Mouse (Mus musculus): Measurements from ENCODE around the gene Drd5.

- no peak for TF ChIP-seq HCFC1 (IDR thresholded peaks at IDR 0.05; ENCODE audit: borderline replicate concordance, insufficient read depth, low read length)
- no peak for TF ChIP-seq CHD2 (IDR thresholded peaks at IDR 0.05; ENCODE audit: low read depth, low read length)
Observed at GRCm38 (mm10) chr5:38305241-38305640, 13.9 kb upstream of the Drd5 start.

Measured in ES-E14 (cell line).